Comparison of ENCODE assay signal across 19 mouse cellular contexts in genomic region chr5:77826063-77826462, GRCm38 (mm10).
DNase-seq lines count a peak whose midpoint lies in the region; ATAC-seq and TF ChIP-seq lines count a peak whose summit lies in the region.
"Had no signal": no experiment of that assay in that cellular context is flagged by ENCODE, and none has a peak within 500 bp of the region (broad histone marks: within the 10 kb centered on the region; RNA-seq: fewer than 3 reads in every experiment).

No protein-coding gene starts in this region.

- 90% methylated on average over 4 of the region's 4 CpGs for WGBS in midbrain, postnatal 0 days
- WGBS in midbrain, embryonic 16.5 days: 91% methylated on average over 4 of the region's 4 CpGs

- no peak for TF ChIP-seq CTCF in midbrain, postnatal 0 days (IDR thresholded peaks at IDR 0.05)

- peak; percentile 18 to 25 for DNase-seq in cerebellum, adult 18-20 months
- DNase-seq in cerebellum, adult 11-12 months: no peak
- peak; percentile 71 to 85 for DNase-seq in cerebellum, postnatal 14 days
- no peak for DNase-seq in cerebellum, adult 11 months
- DNase-seq in midbrain, postnatal 0 days (ENCODE audit: low spot score): peak; percentile 47
- DNase-seq: adrenal gland, postnatal 10 days; B cell, adult 2 months; gastrocnemius, postnatal 14 days; heart, adult 2 months had no signal

- no peaks in the 10 kb centered on the region for H3K27me3 ChIP-seq in midbrain, postnatal 0 days (ENCODE audit: insufficient read depth, low read length)
- no peaks in the 10 kb centered on the region for H3K27me3 ChIP-seq in midbrain, embryonic 16.5 days (ENCODE audit: control insufficient read depth, insufficient read depth, low read depth, low read length)
- H3K27me3 ChIP-seq: embryonic facial prominence, embryonic 12.5 days; forebrain, embryonic 15.5 days; heart, embryonic 12.5 days; hindbrain, embryonic 15.5 days had no signal

- no peaks in the 10 kb centered on the region for H3K9me3 ChIP-seq in midbrain, postnatal 0 days (ENCODE audit: low read length)
- no peaks in the 10 kb centered on the region for H3K9me3 ChIP-seq in midbrain, embryonic 16.5 days (replicated peaks; ENCODE audit: control insufficient read depth, low read length, poor library complexity, severe bottlenecking)
- H3K9me3 ChIP-seq: forebrain, embryonic 15.5 days; hindbrain, embryonic 15.5 days had no signal

- no peak for ATAC-seq in midbrain, postnatal 0 days (ENCODE audit: low FRiP score)
- ATAC-seq in midbrain, embryonic 16.5 days: no peak
- ATAC-seq in megakaryocyte progenitor cell, adult 5-6 weeks (replicated peaks; ENCODE audit: poor library complexity): no peak
- no peak for ATAC-seq in CD4-positive, CD25-positive, alpha-beta regulatory T cell, adult 4 months
- ATAC-seq: forebrain, embryonic 15.5 days; inflammation-experienced regulatory T-cells, adult 6 months; intestine, postnatal 0 days had no signal

- H3K4me1 ChIP-seq in midbrain, postnatal 0 days (ENCODE audit: insufficient read depth, low read length): no peaks in the 10 kb centered on the region
- no peaks in the 10 kb centered on the region for H3K4me1 ChIP-seq in midbrain, embryonic 16.5 days (ENCODE audit: control insufficient read depth, insufficient read depth, low read length)
- H3K4me1 ChIP-seq: embryonic facial prominence, embryonic 12.5 days; forebrain, embryonic 15.5 days; heart, embryonic 12.5 days; hindbrain, embryonic 10.5 days; hindbrain, embryonic 15.5 days had no signal

- H3K4me3 ChIP-seq in midbrain, postnatal 0 days (ENCODE audit: low read depth, low read length): no peak overlapping the region
- no peak overlapping the region for H3K4me3 ChIP-seq in midbrain, embryonic 16.5 days (ENCODE audit: low read depth, low read length)
- H3K4me3 ChIP-seq: embryonic facial prominence, embryonic 12.5 days; forebrain, embryonic 15.5 days; heart, adult 2 months; heart, embryonic 12.5 days; hindbrain, embryonic 10.5 days; hindbrain, embryonic 15.5 days had no signal

- H3K4me2 ChIP-seq in midbrain, postnatal 0 days (ENCODE audit: low read depth, low read length, poor library complexity, severe bottlenecking): no peak overlapping the region
- H3K4me2 ChIP-seq in midbrain, embryonic 16.5 days (ENCODE audit: low read length): no peak overlapping the region
- H3K4me2 ChIP-seq: embryonic facial prominence, embryonic 12.5 days; forebrain, embryonic 15.5 days; heart, embryonic 12.5 days; hindbrain, embryonic 15.5 days had no signal

- H3K27ac ChIP-seq in midbrain, postnatal 0 days (ENCODE audit: low read depth, low read length): no peak overlapping the region
- no peak overlapping the region for H3K27ac ChIP-seq in midbrain, embryonic 16.5 days (ENCODE audit: low read length)
- H3K27ac ChIP-seq: embryonic facial prominence, embryonic 12.5 days; forebrain, embryonic 15.5 days; heart, adult 2 months; hindbrain, embryonic 10.5 days; hindbrain, embryonic 15.5 days had no signal

- H3K9ac ChIP-seq in midbrain, postnatal 0 days (replicated peaks; ENCODE audit: low read length, poor library complexity, severe bottlenecking): no peak overlapping the region
- no peak overlapping the region for H3K9ac ChIP-seq in midbrain, embryonic 16.5 days (ENCODE audit: low read depth, low read length)
- H3K9ac ChIP-seq: embryonic facial prominence, embryonic 12.5 days; forebrain, embryonic 15.5 days; heart, embryonic 12.5 days; hindbrain, embryonic 15.5 days had no signal

- no peaks in the 10 kb centered on the region for H3K36me3 ChIP-seq in midbrain, postnatal 0 days (ENCODE audit: insufficient read depth, low read length)
- no peaks in the 10 kb centered on the region for H3K36me3 ChIP-seq in midbrain, embryonic 16.5 days (ENCODE audit: control insufficient read depth, insufficient read depth, low read length)
- H3K36me3 ChIP-seq: embryonic facial prominence, embryonic 12.5 days; forebrain, embryonic 15.5 days; heart, embryonic 12.5 days; hindbrain, embryonic 10.5 days; hindbrain, embryonic 15.5 days had no signal

Comparison
In these comparisons a context has a peak if more than half of its experiments do, and no peak if none do; other contexts are left out.
1. DNase-seq: peak in cerebellum, adult 18-20 months (2 of 2), cerebellum, postnatal 14 days (2 of 2) and midbrain, postnatal 0 days (single experiment); none in cerebellum, adult 11-12 months (single experiment) and cerebellum, adult 11 months (single experiment).